Comparison of ENCODE assay signal across 8 mouse cellular contexts in the genomic region with DNA sequence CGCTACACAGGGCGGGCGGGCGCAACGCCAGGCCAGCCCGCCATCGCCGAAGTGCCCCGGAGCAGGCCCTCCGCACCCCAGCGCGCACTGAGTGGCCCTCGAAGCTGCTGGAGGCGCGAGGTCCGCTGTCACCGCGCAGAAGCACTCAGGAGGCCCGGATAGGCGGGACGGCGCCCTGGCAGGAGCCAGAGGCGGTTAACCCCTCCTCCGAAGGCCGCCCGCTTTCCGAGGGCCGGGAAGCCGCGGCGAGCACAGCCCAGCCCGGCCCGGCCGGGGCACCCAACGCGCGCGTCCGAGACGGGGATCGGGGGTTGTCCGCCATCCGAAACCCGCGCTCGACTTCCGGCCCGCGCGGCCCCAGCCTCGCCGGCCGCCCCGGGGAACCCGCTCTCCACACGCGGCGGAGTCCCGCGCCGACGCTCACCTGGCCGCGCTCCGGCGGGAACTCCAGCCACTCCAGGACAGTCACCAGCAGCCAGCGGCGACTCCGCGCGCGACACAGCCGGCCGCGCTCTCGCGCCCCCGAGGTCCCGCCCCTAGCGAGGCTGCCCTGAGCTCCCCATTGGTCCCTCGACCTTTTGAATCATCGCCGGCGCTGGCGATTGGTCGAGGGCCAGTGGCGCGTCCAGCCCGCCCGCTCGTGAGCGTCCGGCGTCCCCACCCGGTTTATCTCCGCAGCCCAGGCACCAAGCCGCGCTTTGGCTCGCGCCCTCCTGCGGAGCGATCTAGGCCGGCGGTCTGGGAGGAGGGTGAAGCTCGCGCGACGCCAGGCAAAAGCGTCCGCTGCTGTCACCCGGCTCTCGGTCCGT. TPM values are rescaled to one million over a fixed set of nuclear protein-coding genes. Genes with fewer than 3 reads are reported as not detected.
DNase-seq lines count a peak whose midpoint lies in the region; ATAC-seq and TF ChIP-seq lines count a peak whose summit lies in the region.

No protein-coding gene starts in this region.

- WGBS in embryonic facial prominence, embryonic 12.5 days: under 1% methylated on average over 91 of the region's 113 CpGs
- WGBS in limb, embryonic 11.5 days: under 1% methylated on average over 102 of the region's 113 CpGs
- under 1% methylated on average over 109 of the region's 113 CpGs for WGBS in midbrain, embryonic 13.5 days
- under 1% methylated on average over 113 of the region's 113 CpGs for WGBS in small intestine, adult 2 months

- ATAC-seq in embryonic facial prominence, embryonic 12.5 days (ENCODE audit: insufficient number of reproducible peaks, insufficient read depth, low FRiP score, low TSS enrichment): peak; percentile 98
- peak; percentile 97 for ATAC-seq in limb, embryonic 11.5 days (ENCODE audit: insufficient number of reproducible peaks, low FRiP score, low TSS enrichment, low read depth)
- ATAC-seq in midbrain, embryonic 13.5 days: peak; percentile 97

- peak overlapping the region; percentile 92 for H3K9ac ChIP-seq in embryonic facial prominence, embryonic 12.5 days
- peak overlapping the region; percentile 93 for H3K9ac ChIP-seq in limb, embryonic 11.5 days (ENCODE audit: low read length)
- peak overlapping the region; percentile 93 for H3K9ac ChIP-seq in midbrain, embryonic 13.5 days (replicated peaks)

- H3K27me3 ChIP-seq in embryonic facial prominence, embryonic 12.5 days: no peaks in the 10 kb centered on the region
- no peaks in the 10 kb centered on the region for H3K27me3 ChIP-seq in limb, embryonic 11.5 days (ENCODE audit: control insufficient read depth, insufficient read depth, low read length)
- H3K27me3 ChIP-seq in midbrain, embryonic 13.5 days: peaks cover 5% of the 10 kb centered on the region
- no peaks in the 10 kb centered on the region for H3K27me3 ChIP-seq in small intestine, adult 2 months (ENCODE audit: control insufficient read depth, insufficient read depth, low read length)

- TF ChIP-seq CTCF in small intestine, adult 2 months (IDR thresholded peaks at IDR 0.05; ENCODE audit: extremely low read depth, insufficient read length, insufficient replicate concordance, low read depth, low read length): no peak

- no peaks in the 10 kb centered on the region for H3K9me3 ChIP-seq in embryonic facial prominence, embryonic 12.5 days
- H3K9me3 ChIP-seq in limb, embryonic 11.5 days (ENCODE audit: control insufficient read depth, low read length): no peaks in the 10 kb centered on the region
- no peaks in the 10 kb centered on the region for H3K9me3 ChIP-seq in midbrain, embryonic 13.5 days

- DNase-seq in 3T3-L1 (ENCODE audit: low read depth, low spot score): peak; percentile 90
- peak; percentile 98 for DNase-seq in adrenal gland, postnatal 36 days
- DNase-seq in heart, adult 18-20 months: peak; percentile 97 to 98
- DNase-seq in kidney, adult 18-20 months: peak; percentile 95
- DNase-seq in limb, embryonic 11.5 days (ENCODE audit: low spot score): peak; percentile 95

- peaks cover 27% of the 10 kb centered on the region for H3K4me1 ChIP-seq in embryonic facial prominence, embryonic 12.5 days
- peaks cover 22% of the 10 kb centered on the region for H3K4me1 ChIP-seq in limb, embryonic 11.5 days (ENCODE audit: control insufficient read depth, insufficient read depth, low read length)
- peaks cover 35% of the 10 kb centered on the region for H3K4me1 ChIP-seq in midbrain, embryonic 13.5 days (replicated peaks)
- H3K4me1 ChIP-seq in small intestine, adult 2 months (ENCODE audit: control insufficient read depth, insufficient read depth, insufficient read length, low read length): peaks cover 10% of the 10 kb centered on the region; the same call in 1 of the 2 replicates

- H3K27ac ChIP-seq in embryonic facial prominence, embryonic 12.5 days: peak overlapping the region; percentile 95
- peak overlapping the region; percentile 94 for H3K27ac ChIP-seq in limb, embryonic 11.5 days (replicated peaks; ENCODE audit: low read depth, low read length)
- peak overlapping the region; percentile 95 for H3K27ac ChIP-seq in midbrain, embryonic 13.5 days
- peak overlapping the region; percentile 86 for H3K27ac ChIP-seq in small intestine, adult 2 months (ENCODE audit: insufficient read depth, low read depth, low read length)

- peak; percentile 85 for TF ChIP-seq POLR2A in small intestine, adult 2 months (IDR thresholded peaks at IDR 0.05; ENCODE audit: low read depth, low read length)

- H3K4me3 ChIP-seq in embryonic facial prominence, embryonic 12.5 days: peak overlapping the region; percentile 84
- peak overlapping the region; percentile 95 for H3K4me3 ChIP-seq in limb, embryonic 11.5 days (ENCODE audit: low read depth, low read length)
- peak overlapping the region; percentile 93 for H3K4me3 ChIP-seq in midbrain, embryonic 13.5 days (replicated peaks)
- H3K4me3 ChIP-seq in small intestine, adult 2 months (ENCODE audit: low read depth, low read length): peak overlapping the region; percentile 84

- H3K36me3 ChIP-seq in embryonic facial prominence, embryonic 12.5 days: no peaks in the 10 kb centered on the region
- H3K36me3 ChIP-seq in limb, embryonic 11.5 days (ENCODE audit: control insufficient read depth, insufficient read depth, low read length): no peaks in the 10 kb centered on the region
- no peaks in the 10 kb centered on the region for H3K36me3 ChIP-seq in midbrain, embryonic 13.5 days
- H3K36me3 ChIP-seq in small intestine, adult 2 months (ENCODE audit: control insufficient read depth, insufficient read depth, low read length): 0 out of 2 replicates have a peak, but pooled peaks cover 2% of the 10 kb centered on the region

- peak overlapping the region; percentile 84 for H3K4me2 ChIP-seq in embryonic facial prominence, embryonic 12.5 days (replicated peaks)
- H3K4me2 ChIP-seq in limb, embryonic 11.5 days (ENCODE audit: low read depth, severe bottlenecking): peak overlapping the region; percentile 77
- peak overlapping the region; percentile 89 for H3K4me2 ChIP-seq in midbrain, embryonic 13.5 days (replicated peaks)

RNA-seq across cellular contexts. Expression of gene Lbr, which starts 0.8 kb away (rescaled TPM):
- 10 to 100 TPM; 20.5 to 22.7 TPM for total RNA-seq in adrenal gland, postnatal 36 days (2021)
- 118 and 123 TPM in 2 replicates for polyA plus RNA-seq in embryonic facial prominence, embryonic 12.5 days (2016; fragmentation: Nextera tagmentation; extraction: Ambion mirVana)
- total RNA-seq in heart, adult 18-20 months (2021): 10 to 100 TPM; 21.1 to 21.7 TPM
- 163 and 171 TPM in 2 replicates for polyA plus RNA-seq in limb, embryonic 11.5 days (2014; fragmentation: Nextera tagmentation; extraction: Ambion mirVana)
- polyA plus RNA-seq in midbrain, embryonic 13.5 days (2015; fragmentation: Nextera tagmentation; extraction: Ambion mirVana): 56.6 and 61.0 TPM in 2 replicates
- 5.9 and 13.5 TPM in 2 replicates for polyA plus RNA-seq in small intestine, adult 2 months (2012; rRNA removed)

Comparison
In these comparisons a context has a peak if more than half of its experiments do, and no peak if none do; other contexts are left out.
1. Peak in every context shown above with its lines: DNase-seq, ATAC-seq, H3K4me3 ChIP-seq and H3K27ac ChIP-seq.